Mouse (Mus musculus): ENCODE data around the gene Csnk1g2. TPM values are rescaled to one million over a fixed set of nuclear protein-coding genes. Genes with fewer than 3 reads are reported as not detected.

Gene Csnk1g2
- 98.5 TPM for polyA plus RNA-seq (2014; fragmentation: Illumina TruSeq; extraction: RNeasy Lipid Tissue Mini Kit (QIAGEN cat#74804); ENCODE audit: insufficient read depth, low read depth, low replicate concordance)

DNA sequence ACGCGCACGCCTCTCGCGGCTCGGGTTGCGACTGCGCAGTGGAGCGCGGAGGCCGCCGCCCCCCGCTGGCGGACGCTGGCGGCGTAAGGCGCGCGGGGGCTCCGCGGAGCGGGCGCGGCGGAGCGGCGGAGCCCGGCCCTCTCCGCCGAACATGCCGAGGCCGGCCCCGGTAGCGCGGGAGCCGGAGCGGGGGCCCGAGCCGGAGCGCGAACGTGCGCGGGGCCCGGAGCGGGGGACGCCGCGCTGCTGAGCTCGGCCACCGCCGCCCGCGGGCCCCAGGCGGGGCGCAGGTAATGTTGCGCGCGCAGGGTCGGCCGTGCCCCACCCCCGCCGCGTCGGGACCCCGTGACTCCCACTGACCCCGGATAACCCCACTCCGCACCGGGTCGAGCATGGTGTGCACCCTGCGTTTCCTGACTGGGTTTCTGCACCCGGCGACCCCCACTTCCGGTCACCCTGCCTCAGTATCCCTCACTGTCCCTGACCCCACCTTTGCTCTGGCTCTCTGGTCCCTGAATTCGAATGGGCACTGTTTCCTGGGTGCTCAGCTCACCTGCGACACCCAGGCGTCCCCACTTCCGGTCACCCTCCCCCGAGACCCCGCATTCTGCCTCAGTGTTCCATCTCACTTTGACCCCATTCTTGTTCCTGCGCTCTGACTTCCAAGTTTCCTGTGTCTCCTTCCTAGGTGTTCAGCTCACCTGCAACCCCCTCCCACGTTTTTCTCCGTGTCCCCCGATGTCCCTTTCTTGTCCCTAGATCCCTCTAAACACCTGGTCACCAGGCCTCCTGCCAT lies at the start of gene Csnk1g2:
Gene Csnk1g2, plus strand, starts transcription at position 178 of the 796 bp plus-strand sequence.

DNA sequence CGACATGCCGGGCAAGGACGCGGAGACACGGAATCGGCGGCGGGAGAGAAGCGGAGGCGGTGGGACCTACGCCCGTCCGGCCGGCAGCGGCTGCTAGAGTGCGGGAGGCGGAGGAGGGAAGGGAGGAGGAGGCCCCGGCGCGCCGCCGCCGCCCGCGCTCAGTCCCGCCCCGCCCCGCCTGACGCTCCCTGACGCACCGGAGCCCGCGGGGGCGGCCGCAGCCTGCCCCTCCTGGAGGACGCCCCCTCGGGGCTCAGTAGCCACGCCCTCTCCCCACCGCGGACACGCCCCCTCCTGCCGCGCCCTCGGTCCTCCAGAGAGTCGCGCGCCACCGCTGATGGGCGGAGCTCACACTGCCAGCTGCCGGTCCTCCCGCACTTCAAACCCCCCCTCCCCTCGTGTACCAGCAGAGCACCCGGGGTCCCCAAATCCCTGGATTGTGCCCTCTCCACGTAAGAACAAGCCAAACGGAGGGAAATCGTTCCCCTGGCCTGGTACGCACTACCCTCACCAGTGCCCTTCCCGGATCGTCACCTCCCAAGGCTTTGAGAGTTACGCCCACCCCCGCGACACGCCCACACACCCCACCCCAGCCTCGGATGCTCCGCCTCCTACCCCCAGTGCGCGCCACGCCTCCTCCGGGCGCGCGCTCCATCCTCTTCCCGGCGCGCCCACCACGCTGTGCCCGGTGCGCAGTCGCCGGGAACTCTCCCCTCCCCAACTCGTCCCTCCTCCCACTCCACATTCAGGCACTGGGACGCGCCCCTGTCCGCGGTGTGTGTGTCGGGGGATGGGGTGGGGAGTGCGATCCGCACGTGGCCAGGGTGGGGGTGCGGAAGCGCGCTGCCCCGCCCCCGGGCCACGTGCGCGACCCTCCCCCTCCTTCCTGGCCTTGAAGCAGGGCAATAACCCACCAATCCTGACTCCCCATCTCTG lies 45.2 kb upstream of the Csnk1g2 start, which contains the start of gene Klf16:
Gene Klf16, minus strand, starts transcription at position 127 of the 936 bp plus-strand sequence.

DNA sequence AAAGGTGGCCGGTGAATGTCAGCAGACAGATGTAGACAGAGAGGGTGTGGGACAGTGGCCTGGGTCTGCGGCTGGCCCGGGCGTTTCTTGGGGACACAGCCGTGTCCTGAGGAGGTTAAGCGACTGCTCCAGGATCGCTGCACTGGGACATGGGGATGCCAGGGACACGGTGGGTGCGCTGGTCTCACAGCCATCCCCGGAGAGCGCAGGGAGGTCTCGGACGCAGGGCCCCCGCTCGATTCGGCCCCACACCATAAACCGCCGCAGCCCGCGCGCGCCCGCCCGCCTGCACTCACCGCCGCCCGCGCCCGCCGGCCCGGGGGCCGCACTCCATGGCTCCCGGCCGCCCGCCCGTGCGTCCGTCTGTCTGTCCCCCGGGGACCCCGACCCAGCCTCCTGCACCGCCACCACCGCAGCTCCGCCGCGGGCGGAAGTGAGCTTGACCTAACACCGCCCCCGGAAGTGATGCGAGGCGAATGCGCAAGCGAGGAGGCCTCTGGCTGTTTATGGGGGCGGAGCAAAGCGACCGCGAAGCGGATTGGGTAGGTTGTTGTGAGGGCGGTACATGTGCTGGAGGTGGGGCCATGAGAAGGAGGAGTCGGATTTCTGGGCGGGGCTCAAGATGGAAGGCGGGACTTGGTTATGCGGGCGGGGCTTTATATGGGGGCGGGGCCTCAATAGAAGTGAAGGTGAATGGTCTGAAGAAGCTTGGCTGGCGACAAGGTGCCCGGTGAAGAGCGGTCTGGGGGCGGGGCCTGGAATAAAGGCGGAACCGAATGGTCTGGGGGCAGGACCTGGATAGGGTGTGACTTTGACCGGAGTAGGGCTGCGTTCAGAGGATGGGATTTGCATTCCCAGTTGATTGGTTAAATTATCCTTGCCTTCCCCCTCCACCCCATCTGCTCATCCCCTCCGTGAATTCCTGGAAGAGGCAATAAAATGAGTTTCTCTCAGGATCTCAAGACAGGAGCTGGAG lies 32.5 kb upstream of the Csnk1g2 start, which contains the start of gene Abhd17a:
Gene Abhd17a, minus strand, starts transcription at position 463 of the 976 bp plus-strand sequence.

DNA sequence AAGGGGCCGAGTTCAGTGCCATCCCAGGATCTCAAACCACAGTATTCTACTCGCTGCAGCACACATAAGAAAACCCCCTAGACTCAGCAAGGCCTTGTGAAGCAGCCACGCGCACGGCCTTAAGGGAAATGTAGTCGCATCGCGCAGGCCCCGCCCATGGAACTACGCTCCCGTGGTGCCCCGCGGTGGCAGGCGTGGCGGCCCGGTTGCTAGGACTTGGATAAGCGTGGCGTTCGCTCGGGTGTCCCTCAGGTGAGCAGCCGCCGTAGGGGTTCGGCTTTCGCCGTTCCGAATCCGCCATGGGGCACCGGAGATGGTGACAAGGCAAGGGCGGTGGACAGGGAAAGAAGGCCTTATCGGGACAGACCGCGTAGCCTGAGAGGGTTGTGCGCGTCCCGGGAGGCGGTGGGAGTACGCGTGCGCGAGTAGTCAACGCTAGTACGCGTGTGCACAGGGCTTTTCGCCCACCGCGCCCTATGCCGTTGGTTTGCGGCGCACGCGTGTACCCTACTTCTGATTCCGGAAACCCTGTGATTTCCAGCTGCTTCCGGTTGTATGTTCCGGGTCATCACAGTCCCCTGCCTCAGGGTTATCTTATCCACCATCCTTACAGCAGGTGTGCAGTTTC lies 19.8 kb upstream of the Csnk1g2 start, which contains the start of the genes Scamp4 and Adat3:
Gene Scamp4, plus strand, starts transcription at position 175 of the 628 bp plus-strand sequence.
Gene Adat3, plus strand, starts transcription at position 183 of the 628 bp plus-strand sequence.

DNA sequence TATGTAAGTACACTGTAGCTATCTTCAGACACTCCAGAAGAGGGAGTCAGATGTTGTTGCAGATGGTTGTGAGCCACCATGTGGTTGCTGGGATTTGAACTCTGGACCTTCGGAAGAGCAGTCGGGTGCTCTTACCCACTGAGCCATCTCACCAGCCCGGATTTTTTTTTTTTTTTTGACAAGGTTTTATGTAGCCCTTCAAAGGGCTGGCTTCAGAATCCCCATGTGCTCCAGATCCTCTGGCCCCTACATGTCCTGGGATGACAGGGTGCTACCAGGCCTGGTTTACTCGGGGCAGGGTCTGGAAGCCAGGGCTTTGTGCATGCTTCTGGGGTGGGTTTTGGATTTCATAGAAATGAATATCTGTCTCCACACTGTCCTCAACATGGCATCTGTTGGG lies 16.9 kb upstream of the Csnk1g2 start, which contains the start of gene Gm49322:
Gene Gm49322, plus strand, starts transcription at position 301 of the 400 bp plus-strand sequence.

DNA sequence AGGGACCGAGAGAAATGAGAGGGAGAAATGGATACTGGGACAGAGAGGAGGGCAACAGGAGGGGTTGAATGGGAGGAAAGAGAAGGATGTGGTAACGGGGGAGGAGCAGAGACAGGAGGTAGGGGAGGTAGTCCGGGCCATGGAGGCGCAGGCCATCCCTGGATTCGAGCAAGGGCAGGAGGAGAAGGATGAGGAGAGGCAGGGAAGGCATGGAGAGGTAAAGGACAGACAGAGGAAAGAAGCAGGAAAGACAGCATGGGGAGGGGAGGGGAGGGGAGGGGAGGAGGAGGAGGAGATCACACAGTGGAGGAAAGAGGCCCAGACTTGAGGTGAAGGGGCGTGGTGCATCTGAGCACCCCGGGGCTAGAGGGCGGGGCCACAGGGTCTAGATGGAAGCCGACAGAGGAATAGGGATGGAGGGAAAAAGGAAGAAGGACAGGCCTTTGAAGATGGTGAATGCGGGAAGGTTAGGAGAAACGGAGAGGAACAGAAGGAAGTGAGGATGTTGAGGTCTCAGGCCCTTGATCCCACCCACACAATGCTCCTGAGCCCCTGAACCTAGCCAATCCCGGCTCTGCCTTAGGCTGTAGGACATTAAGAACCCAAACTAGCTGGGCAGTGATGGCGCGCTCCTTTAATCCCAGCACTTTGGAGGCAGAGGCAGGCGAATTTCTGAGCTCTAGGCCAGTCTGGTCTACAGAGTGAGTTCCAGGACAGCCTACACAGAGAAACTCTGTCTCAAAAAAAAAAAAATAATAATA lies 34.4 kb downstream of the Csnk1g2 start, which contains the start of gene Btbd2:
Gene Btbd2, minus strand, starts transcription at position 209 of the 761 bp plus-strand sequence.

DNA sequence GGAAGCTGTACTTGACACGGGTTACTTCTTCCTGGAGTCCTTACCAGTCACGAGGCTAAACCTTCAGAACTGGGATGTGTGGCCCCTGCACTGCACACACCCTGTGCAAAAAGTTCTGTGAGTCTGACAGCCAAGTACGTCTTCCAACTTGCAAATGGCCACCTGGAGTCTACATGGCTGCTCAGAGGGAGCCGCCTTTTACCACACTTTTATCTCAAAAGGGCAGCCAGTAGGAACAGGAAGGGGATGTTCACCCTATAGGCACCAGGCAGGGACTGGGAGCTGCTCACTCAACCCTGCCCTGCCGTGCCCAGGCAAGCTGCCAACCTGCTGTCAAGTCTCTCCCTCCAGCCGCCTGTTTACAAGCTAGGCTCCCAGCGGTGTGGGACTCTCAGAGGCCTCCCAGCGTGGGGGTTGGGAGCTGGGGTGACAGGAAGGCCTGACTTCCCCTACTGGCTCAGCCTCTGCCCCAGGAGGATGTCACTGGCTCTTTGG lies 55.4 kb downstream of the Csnk1g2 start, which contains the start of gene Mknk2:
Gene Mknk2, minus strand, starts transcription at position 171 of the 495 bp plus-strand sequence.

Other genes starting within 250 kb of the Csnk1g2 start
- 6.8 TPM for gene Mex3d, start 235.2 kb upstream of the Csnk1g2 start, polyA plus RNA-seq (2014; fragmentation: Illumina TruSeq; extraction: RNeasy Lipid Tissue Mini Kit (QIAGEN cat#74804); ENCODE audit: insufficient read depth, low read depth, low replicate concordance)
- gene Mbd3, start 223.3 kb upstream of the Csnk1g2 start, polyA plus RNA-seq (2014; fragmentation: Illumina TruSeq; extraction: RNeasy Lipid Tissue Mini Kit (QIAGEN cat#74804); ENCODE audit: insufficient read depth, low read depth, low replicate concordance): 93.3 TPM
- 589 TPM for gene Uqcr11, start 216.0 kb upstream of the Csnk1g2 start, polyA plus RNA-seq (2014; fragmentation: Illumina TruSeq; extraction: RNeasy Lipid Tissue Mini Kit (QIAGEN cat#74804); ENCODE audit: insufficient read depth, low read depth, low replicate concordance)
- gene Tcf3, start 189.2 kb upstream of the Csnk1g2 start, polyA plus RNA-seq (2014; fragmentation: Illumina TruSeq; extraction: RNeasy Lipid Tissue Mini Kit (QIAGEN cat#74804); ENCODE audit: insufficient read depth, low read depth, low replicate concordance): 25.1 TPM
- gene Onecut3, start 128.0 kb upstream of the Csnk1g2 start, polyA plus RNA-seq (2014; fragmentation: Illumina TruSeq; extraction: RNeasy Lipid Tissue Mini Kit (QIAGEN cat#74804); ENCODE audit: insufficient read depth, low read depth, low replicate concordance): not detected
- not detected for gene Atp8b3, start 83.7 kb upstream of the Csnk1g2 start, polyA plus RNA-seq (2014; fragmentation: Illumina TruSeq; extraction: RNeasy Lipid Tissue Mini Kit (QIAGEN cat#74804); ENCODE audit: insufficient read depth, low read depth, low replicate concordance)
- gene Rexo1, start 61.3 kb upstream of the Csnk1g2 start, polyA plus RNA-seq (2014; fragmentation: Illumina TruSeq; extraction: RNeasy Lipid Tissue Mini Kit (QIAGEN cat#74804); ENCODE audit: insufficient read depth, low read depth, low replicate concordance): 10.9 TPM
- 10.0 TPM for gene Klf16, start 45.5 kb upstream of the Csnk1g2 start, polyA plus RNA-seq (2014; fragmentation: Illumina TruSeq; extraction: RNeasy Lipid Tissue Mini Kit (QIAGEN cat#74804); ENCODE audit: insufficient read depth, low read depth, low replicate concordance)
- gene Abhd17a, start 32.5 kb upstream of the Csnk1g2 start, polyA plus RNA-seq (2014; fragmentation: Illumina TruSeq; extraction: RNeasy Lipid Tissue Mini Kit (QIAGEN cat#74804); ENCODE audit: insufficient read depth, low read depth, low replicate concordance): 63.0 TPM
- 39.5 TPM for gene Scamp4, start 20.0 kb upstream of the Csnk1g2 start, polyA plus RNA-seq (2014; fragmentation: Illumina TruSeq; extraction: RNeasy Lipid Tissue Mini Kit (QIAGEN cat#74804); ENCODE audit: insufficient read depth, low read depth, low replicate concordance)
- 1.3 TPM for gene Adat3, start 20.0 kb upstream of the Csnk1g2 start, polyA plus RNA-seq (2014; fragmentation: Illumina TruSeq; extraction: RNeasy Lipid Tissue Mini Kit (QIAGEN cat#74804); ENCODE audit: insufficient read depth, low read depth, low replicate concordance)
- gene Gm49322, start 16.8 kb upstream of the Csnk1g2 start, polyA plus RNA-seq (2014; fragmentation: Illumina TruSeq; extraction: RNeasy Lipid Tissue Mini Kit (QIAGEN cat#74804); ENCODE audit: insufficient read depth, low read depth, low replicate concordance): 0.44 TPM
- gene Btbd2, start 34.2 kb downstream of the Csnk1g2 start, polyA plus RNA-seq (2014; fragmentation: Illumina TruSeq; extraction: RNeasy Lipid Tissue Mini Kit (QIAGEN cat#74804); ENCODE audit: insufficient read depth, low read depth, low replicate concordance): 24.0 TPM
- gene Mknk2, start 55.3 kb downstream of the Csnk1g2 start, polyA plus RNA-seq (2014; fragmentation: Illumina TruSeq; extraction: RNeasy Lipid Tissue Mini Kit (QIAGEN cat#74804); ENCODE audit: insufficient read depth, low read depth, low replicate concordance): 80.0 TPM
- 23.9 TPM for gene Mob3a, start 79.1 kb downstream of the Csnk1g2 start, polyA plus RNA-seq (2014; fragmentation: Illumina TruSeq; extraction: RNeasy Lipid Tissue Mini Kit (QIAGEN cat#74804); ENCODE audit: insufficient read depth, low read depth, low replicate concordance)
- 26.3 TPM for gene Izumo4, start 79.3 kb downstream of the Csnk1g2 start, polyA plus RNA-seq (2014; fragmentation: Illumina TruSeq; extraction: RNeasy Lipid Tissue Mini Kit (QIAGEN cat#74804); ENCODE audit: insufficient read depth, low read depth, low replicate concordance)
- 26.6 TPM for gene Ap3d1, start 119.4 kb downstream of the Csnk1g2 start, polyA plus RNA-seq (2014; fragmentation: Illumina TruSeq; extraction: RNeasy Lipid Tissue Mini Kit (QIAGEN cat#74804); ENCODE audit: insufficient read depth, low read depth, low replicate concordance)
- gene Dot1l, start 132.4 kb downstream of the Csnk1g2 start, polyA plus RNA-seq (2014; fragmentation: Illumina TruSeq; extraction: RNeasy Lipid Tissue Mini Kit (QIAGEN cat#74804); ENCODE audit: insufficient read depth, low read depth, low replicate concordance): 6.0 TPM
- 19.4 TPM for gene Sf3a2, start 175.4 kb downstream of the Csnk1g2 start, polyA plus RNA-seq (2014; fragmentation: Illumina TruSeq; extraction: RNeasy Lipid Tissue Mini Kit (QIAGEN cat#74804); ENCODE audit: insufficient read depth, low read depth, low replicate concordance)
- gene Plekhj1, start 175.8 kb downstream of the Csnk1g2 start, polyA plus RNA-seq (2014; fragmentation: Illumina TruSeq; extraction: RNeasy Lipid Tissue Mini Kit (QIAGEN cat#74804); ENCODE audit: insufficient read depth, low read depth, low replicate concordance): 47.8 TPM
- 0.19 TPM for gene Amh, start 182.4 kb downstream of the Csnk1g2 start, polyA plus RNA-seq (2014; fragmentation: Illumina TruSeq; extraction: RNeasy Lipid Tissue Mini Kit (QIAGEN cat#74804); ENCODE audit: insufficient read depth, low read depth, low replicate concordance)
- gene Jsrp1, start 190.7 kb downstream of the Csnk1g2 start, polyA plus RNA-seq (2014; fragmentation: Illumina TruSeq; extraction: RNeasy Lipid Tissue Mini Kit (QIAGEN cat#74804); ENCODE audit: insufficient read depth, low read depth, low replicate concordance): not detected
- gene Oaz1, start 203.8 kb downstream of the Csnk1g2 start, polyA plus RNA-seq (2014; fragmentation: Illumina TruSeq; extraction: RNeasy Lipid Tissue Mini Kit (QIAGEN cat#74804); ENCODE audit: insufficient read depth, low read depth, low replicate concordance): 1,024 TPM
- not detected for gene Lingo3, start 221.2 kb downstream of the Csnk1g2 start, polyA plus RNA-seq (2014; fragmentation: Illumina TruSeq; extraction: RNeasy Lipid Tissue Mini Kit (QIAGEN cat#74804); ENCODE audit: insufficient read depth, low read depth, low replicate concordance)
- gene Lsm7, start 232.4 kb downstream of the Csnk1g2 start, polyA plus RNA-seq (2014; fragmentation: Illumina TruSeq; extraction: RNeasy Lipid Tissue Mini Kit (QIAGEN cat#74804); ENCODE audit: insufficient read depth, low read depth, low replicate concordance): 119 TPM
- gene Sppl2b, start 232.4 kb downstream of the Csnk1g2 start, polyA plus RNA-seq (2014; fragmentation: Illumina TruSeq; extraction: RNeasy Lipid Tissue Mini Kit (QIAGEN cat#74804); ENCODE audit: insufficient read depth, low read depth, low replicate concordance): 9.4 TPM
- gene Tmprss9, start 249.0 kb downstream of the Csnk1g2 start, polyA plus RNA-seq (2014; fragmentation: Illumina TruSeq; extraction: RNeasy Lipid Tissue Mini Kit (QIAGEN cat#74804); ENCODE audit: insufficient read depth, low read depth, low replicate concordance): not detected